Mouse (Mus musculus): ENCODE results near the gene Cntrob. TPM values are rescaled to one million over a fixed set of nuclear protein-coding genes. Genes with fewer than 3 reads are reported as not detected.
"Not testable (repeated sequence)": the region's sequence is repeated elsewhere in the genome, so short reads cannot be mapped to it uniquely, and the experiment has no call there.

The Cntrob gene
- polyA plus RNA-seq, 1 experiment from 2014 or later = 16.6 TPM

GRCm38 (mm10) chr11:69322693-69323471, 693 bp downstream of the Cntrob start:
- H3K4me1 ChIP-seq (ENCODE audit: insufficient read depth) = peaks cover 20% of the 10 kb centered on the region
- WGBS = 10% methylated on average over 18 of the region's 18 CpGs
- DNase-seq = peak; percentile 45

GRCm38 (mm10) chr11:69322010-69322409, 1.6 kb downstream of the Cntrob start:
- H3K27ac ChIP-seq (ENCODE audit: low read depth) = no peak overlapping the region
- TF ChIP-seq CTCF (IDR thresholded peaks at IDR 0.05; ENCODE audit: low read depth) = no peak

More at GRCm38 (mm10) chr11:69322693-69323471, 693 bp downstream of the Cntrob start:
- Histone ChIP-seq H3K27me3 (ENCODE audit: insufficient read depth, low read length) (peaks cover 16% of the 10 kb centered on the region), H3K27ac (ENCODE audit: low read depth) (peak overlapping the region; percentile 84), H3K9ac (peak overlapping the region; percentile 82), H3K4me3 (ENCODE audit: low read depth, low read length) (peak overlapping the region; percentile 61), H3K36me3 (ENCODE audit: insufficient read depth) (peaks cover 32% of the 10 kb centered on the region), H3K4me2 (peak overlapping the region; percentile 76), H3K9me3 (ENCODE audit: low read depth, low read length) (no peaks in the 10 kb centered on the region)
- no peak for ATAC-seq (ENCODE audit: insufficient read depth)
- TF ChIP-seq CTCF (IDR thresholded peaks at IDR 0.05; ENCODE audit: low read depth) = no peak

GRCm38 (mm10) chr11:69321580-69321979, 2.0 kb downstream of the Cntrob start:
- Histone ChIP-seq H3K4me1 (ENCODE audit: insufficient read depth) (peaks cover 19% of the 10 kb centered on the region), H3K9ac (peak overlapping the region; percentile 82), H3K27ac (ENCODE audit: low read depth) (no peak overlapping the region), H3K27me3 (ENCODE audit: insufficient read depth, low read length) (peaks cover 3% of the 10 kb centered on the region), H3K36me3 (ENCODE audit: insufficient read depth) (peaks cover 42% of the 10 kb centered on the region), H3K9me3 (ENCODE audit: low read depth, low read length) (no peaks in the 10 kb centered on the region), H3K4me2 (peak overlapping the region; percentile 76), H3K4me3 (ENCODE audit: low read depth, low read length) (no peak overlapping the region)
- WGBS = 88% methylated on average over 6 of the region's 6 CpGs
- TF ChIP-seq CTCF (IDR thresholded peaks at IDR 0.05; ENCODE audit: low read depth) = no peak
- ATAC-seq (ENCODE audit: insufficient read depth) (no peak), DNase-seq (no peak)

More at GRCm38 (mm10) chr11:69322010-69322409, 1.6 kb downstream of the Cntrob start:
- Histone ChIP-seq H3K36me3 (ENCODE audit: insufficient read depth) (peaks cover 38% of the 10 kb centered on the region), H3K4me3 (ENCODE audit: low read depth, low read length) (peak overlapping the region; percentile 61), H3K27me3 (ENCODE audit: insufficient read depth, low read length) (peaks cover 7% of the 10 kb centered on the region), H3K4me1 (ENCODE audit: insufficient read depth) (peaks cover 20% of the 10 kb centered on the region), H3K9ac (peak overlapping the region; percentile 82), H3K9me3 (ENCODE audit: low read depth, low read length) (no peaks in the 10 kb centered on the region), H3K4me2 (peak overlapping the region; percentile 76)
- DNase-seq = no peak
- WGBS = 62% methylated on average over 6 of the region's 6 CpGs
- no peak for ATAC-seq (ENCODE audit: insufficient read depth)

- ATAC-seq (ENCODE audit: insufficient read depth); DNase-seq; H3K27ac ChIP-seq (ENCODE audit: low read depth); H3K4me3 ChIP-seq (ENCODE audit: low read depth, low read length); H3K4me2 ChIP-seq; H3K9ac ChIP-seq; H3K27me3 ChIP-seq (ENCODE audit: insufficient read depth, low read length); H3K9me3 ChIP-seq (ENCODE audit: low read depth, low read length): not testable (repeated sequence)
- peaks cover 14% of the 10 kb centered on the region for H3K4me1 ChIP-seq (ENCODE audit: insufficient read depth)
- H3K36me3 ChIP-seq (ENCODE audit: insufficient read depth) = peaks cover 64% of the 10 kb centered on the region
- WGBS = 87% methylated on average over 3 of the region's 3 CpGs
Observed at GRCm38 (mm10) chr11:69318000-69318399, 5.6 kb downstream of the Cntrob start.

- ATAC-seq (ENCODE audit: insufficient read depth) (no peak), DNase-seq (no peak)
- H3K9ac ChIP-seq = no peak overlapping the region
- TF ChIP-seq CTCF (IDR thresholded peaks at IDR 0.05; ENCODE audit: low read depth) = no peak
- H3K9me3 ChIP-seq (ENCODE audit: low read depth, low read length) = no peaks in the 10 kb centered on the region
- no peak overlapping the region for H3K4me3 ChIP-seq (ENCODE audit: low read depth, low read length)
- WGBS = 97% methylated on average over 6 of the region's 6 CpGs
- H3K27me3 ChIP-seq (ENCODE audit: insufficient read depth, low read length) = no peaks in the 10 kb centered on the region
- peaks cover 72% of the 10 kb centered on the region for H3K36me3 ChIP-seq (ENCODE audit: insufficient read depth)
- no peaks in the 10 kb centered on the region for H3K4me1 ChIP-seq (ENCODE audit: insufficient read depth)
- no peak overlapping the region for H3K27ac ChIP-seq (ENCODE audit: low read depth)
- no peak overlapping the region for H3K4me2 ChIP-seq
Observed at GRCm38 (mm10) chr11:69316361-69316760, 7.2 kb downstream of the Cntrob start.

- DNase-seq = no peak
- Histone ChIP-seq H3K4me1 (ENCODE audit: insufficient read depth) (no peaks in the 10 kb centered on the region), H3K4me2 (no peak overlapping the region), H3K27me3 (ENCODE audit: insufficient read depth, low read length) (no peaks in the 10 kb centered on the region), H3K4me3 (ENCODE audit: low read depth, low read length) (no peak overlapping the region), H3K9ac (no peak overlapping the region), H3K27ac (ENCODE audit: low read depth) (no peak overlapping the region), H3K36me3 (ENCODE audit: insufficient read depth) (peaks cover 81% of the 10 kb centered on the region), H3K9me3 (ENCODE audit: low read depth, low read length) (no peaks in the 10 kb centered on the region)
- ATAC-seq (ENCODE audit: insufficient read depth) = no peak
- TF ChIP-seq CTCF (IDR thresholded peaks at IDR 0.05; ENCODE audit: low read depth) = no peak
- 74% methylated on average over 7 of the region's 7 CpGs for WGBS
Observed at GRCm38 (mm10) chr11:69311266-69311665, 12.3 kb downstream of the Cntrob start.

GRCm38 (mm10) chr11:69306039-69306438, 17.5 kb downstream of the Cntrob start:
- Histone ChIP-seq H3K4me1 (ENCODE audit: insufficient read depth) (no peaks in the 10 kb centered on the region), H3K4me2 (no peak overlapping the region), H3K27ac (ENCODE audit: low read depth) (no peak overlapping the region), H3K4me3 (ENCODE audit: low read depth, low read length) (no peak overlapping the region), H3K36me3 (ENCODE audit: insufficient read depth) (peaks cover 94% of the 10 kb centered on the region), H3K9ac (no peak overlapping the region), H3K9me3 (ENCODE audit: low read depth, low read length) (no peaks in the 10 kb centered on the region), H3K27me3 (ENCODE audit: insufficient read depth, low read length) (no peaks in the 10 kb centered on the region)
- WGBS = 89% methylated on average over 2 of the region's 2 CpGs
- DNase-seq (no peak), ATAC-seq (ENCODE audit: insufficient read depth) (no peak)
- TF ChIP-seq CTCF (IDR thresholded peaks at IDR 0.05; ENCODE audit: low read depth) = no peak

Data from lung, embryonic 14.5 days (tissue).